Mouse (Mus musculus): ENCODE results near the gene Ugt1a6a.

GRCm38 (mm10) chr1:88259643-88260024, 125.0 kb downstream of the Ugt1a6a start:
- TF ChIP-seq CTCF (conservative IDR thresholded peaks at IDR 0.05; ENCODE audit: insufficient read depth, insufficient read length, low read depth, low read length) (no peak), POLR2A (IDR thresholded peaks at IDR 0.05; ENCODE audit: low read depth, low read length) (no peak)

All from kidney, adult 2 months (tissue).